Mouse (Mus musculus): ENCODE results near the gene Islr2.

DNA sequence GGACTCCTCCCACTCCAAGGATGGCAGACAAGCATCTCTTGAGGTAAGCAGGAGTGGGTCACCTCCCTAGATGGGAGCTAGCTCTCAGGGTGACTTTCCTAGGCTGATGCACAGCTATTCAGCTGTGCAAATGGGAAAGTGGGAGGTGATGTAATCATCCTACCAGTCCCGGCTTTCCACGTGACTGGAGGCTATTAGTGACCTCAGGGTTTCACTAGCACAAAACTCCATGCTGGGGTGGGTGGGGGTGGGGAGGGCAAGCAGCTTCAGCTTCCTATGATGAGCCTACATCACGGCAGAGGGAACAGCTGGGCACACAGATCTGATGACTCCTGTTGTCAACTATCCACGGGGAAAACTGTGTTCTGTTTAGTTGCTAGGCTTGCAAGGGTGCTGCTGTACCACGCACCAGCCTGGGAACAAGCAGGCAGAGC is 29.3 kb downstream of the Islr2 start:
- TF ChIP-seq CTCF (IDR thresholded peaks at IDR 0.05; ENCODE audit: extremely low read depth, insufficient read depth, low read length), result no peak
- no peak for TF ChIP-seq POLR2A (IDR thresholded peaks at IDR 0.05; ENCODE audit: extremely low read depth, insufficient read depth, low read length)

Measured in cortical plate, adult 2 months (tissue).